Mouse (Mus musculus) urinary bladder, postnatal 0 days (tissue): ENCODE measurements around the gene Stab1. TPM values are rescaled to one million over a fixed set of nuclear protein-coding genes. Genes with fewer than 3 reads are reported as not detected.

Source experiments
- polyA plus RNA-seq: library from polyadenylated mRNA; unstranded; fragments of >200 nt; fragmentation: Nextera tagmentation; extraction: Ambion mirVana; gene quantifications from 2 replicates; pipeline ENCODE4 v1.2.1, GENCODE M21; 2015

Stab1 gene
- 29.5 and 44.3 TPM in 2 replicates for polyA plus RNA-seq

DNA sequence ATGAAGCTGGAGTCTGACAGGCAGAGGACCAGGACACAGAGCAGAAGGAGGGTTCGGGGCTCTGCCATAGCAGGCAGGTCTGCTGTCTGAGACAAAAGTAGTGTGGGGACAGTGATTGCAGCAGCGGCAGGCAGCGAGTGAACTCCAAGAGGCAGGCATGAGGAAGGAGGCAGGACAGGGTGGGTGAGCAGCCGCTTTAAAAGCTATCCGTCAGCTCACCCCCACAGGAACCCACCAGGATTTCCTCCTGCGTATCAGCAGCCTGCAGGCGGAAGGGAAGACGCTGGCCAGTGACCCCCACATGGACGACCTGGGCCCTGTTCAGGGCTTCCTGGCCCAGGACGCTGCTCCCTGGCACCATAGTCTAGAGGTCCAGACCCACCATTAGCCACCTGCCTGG, at the start of gene Stab1:
TSS of gene Stab1 (minus strand) at position 217 of the 400 bp plus-strand sequence.

DNA sequence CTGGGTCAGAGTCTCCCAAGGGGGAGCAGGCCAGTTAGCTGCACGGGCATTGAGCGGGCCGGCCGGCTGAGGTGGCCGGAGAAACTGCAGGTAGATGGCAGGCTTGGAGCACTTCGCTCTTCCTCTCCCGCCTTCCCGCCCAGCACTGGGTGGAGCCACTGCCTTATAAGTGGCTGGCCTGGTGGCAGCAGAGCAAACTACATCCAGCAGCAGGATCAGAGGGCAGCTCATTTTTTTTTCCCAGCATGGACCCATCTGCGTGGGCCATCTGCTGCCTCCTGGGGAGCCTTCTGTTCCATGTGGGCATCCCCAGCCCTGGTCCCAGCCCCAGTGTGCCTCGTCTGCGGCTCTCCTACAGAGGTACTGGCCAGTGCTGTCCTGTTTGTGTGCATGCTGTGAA, 49.2 kb upstream of the Stab1 start, which contains the start of gene Sema3g:
TSS of gene Sema3g (plus strand) at position 195 of the 400 bp plus-strand sequence.

GRCm38 (mm10) chr14:31216846-31217245, 48.4 kb upstream of the Stab1 start, which contains the start of gene Nisch:
Nisch (minus strand) TSS chr14:31216946.

DNA sequence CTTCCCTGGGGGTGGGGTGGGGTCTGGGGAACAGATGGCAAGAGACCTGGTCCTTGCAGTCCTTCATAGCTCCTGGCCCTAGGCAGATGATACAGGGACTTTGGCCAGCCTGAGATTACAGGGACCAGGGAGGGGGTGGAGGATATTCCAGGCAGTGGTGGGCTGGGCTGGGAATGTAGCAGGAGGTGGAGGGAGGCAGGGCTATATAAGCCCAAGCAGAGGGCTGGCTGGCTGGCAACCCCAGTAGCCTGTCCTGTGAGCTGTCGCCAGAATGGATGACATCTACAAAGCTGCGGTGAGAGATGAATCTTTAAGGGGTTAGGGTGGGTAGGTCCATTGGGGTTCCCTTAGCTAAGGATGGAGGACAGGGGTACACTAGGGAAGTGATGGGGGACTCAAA, 39.6 kb upstream of the Stab1 start, which contains the start of gene Tnnc1:
TSS of gene Tnnc1 (plus strand) at position 229 of the 400 bp plus-strand sequence.

DNA sequence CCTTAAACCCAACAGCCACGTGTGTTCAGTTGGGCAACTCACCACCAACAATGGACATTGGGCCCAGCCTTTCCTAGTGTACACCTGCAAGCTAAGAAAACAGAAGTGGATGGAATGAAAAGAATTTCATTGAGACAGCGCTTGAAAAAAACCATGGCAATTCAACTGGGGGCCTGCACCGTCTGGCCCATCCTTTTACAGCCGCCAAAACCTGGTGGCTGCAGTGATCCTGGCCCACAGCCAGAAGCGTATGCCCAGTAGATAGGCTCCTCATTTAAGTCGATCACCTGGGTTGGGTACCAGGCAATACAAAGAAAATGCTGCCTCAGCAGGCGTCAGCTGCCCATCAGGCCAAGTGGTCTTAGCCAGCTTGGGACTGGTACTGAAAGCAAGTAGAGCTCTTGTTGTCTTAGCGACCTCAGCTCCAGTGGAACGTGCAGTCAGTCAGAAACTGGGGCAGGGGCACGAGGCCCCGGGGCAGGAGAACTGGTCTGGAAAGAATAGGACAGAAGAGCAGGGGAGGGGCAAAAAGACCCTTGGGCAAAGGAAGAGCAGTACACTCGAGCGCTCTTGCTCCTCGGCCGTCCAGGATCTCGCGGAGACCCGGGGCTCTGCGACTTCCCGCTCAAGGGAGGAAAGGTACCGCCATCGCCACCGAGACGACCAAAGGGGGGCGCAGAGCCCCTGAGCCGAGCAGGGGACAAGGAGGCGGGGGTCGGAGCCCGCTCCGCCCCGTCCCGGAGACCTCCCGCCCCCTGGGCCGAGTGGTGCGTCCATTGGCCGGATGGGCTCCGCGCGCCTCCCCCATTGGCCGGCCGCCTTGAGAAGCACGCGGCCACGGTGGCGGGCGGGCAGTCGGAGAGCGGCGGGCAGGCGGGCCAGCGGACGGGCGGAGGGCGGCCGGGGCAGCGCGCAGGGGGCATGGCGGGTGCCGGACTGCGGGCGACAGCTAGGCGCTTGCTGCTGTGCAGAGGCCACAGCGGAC, 37.9 kb downstream of the Stab1 start, which contains the start of gene Nt5dc2:
TSS of gene Nt5dc2 (plus strand) at position 818 of the 985 bp plus-strand sequence.

GRCm38 (mm10) chr14:31128826-31129219, 39.6 kb downstream of the Stab1 start, which contains the start of gene Smim4:
Smim4 (minus strand) TSS chr14:31128956.

Other genes with a start within 250 kb of the Stab1 start
- gene Itih3, start 244.9 kb downstream of the Stab1 start, polyA plus RNA-seq: 1.9 and 3.1 TPM in 2 replicates
- 0.17 TPM in 1 of 2 replicates, not detected in the other for gene Itih1, start 225.4 kb downstream of the Stab1 start, polyA plus RNA-seq
- gene Nek4, start 217.3 kb downstream of the Stab1 start, polyA plus RNA-seq: 4.8 and 4.9 TPM in 2 replicates
- 40.3 and 49.5 TPM in 2 replicates for gene Glt8d1, start 167.2 kb downstream of the Stab1 start, polyA plus RNA-seq
- gene Spcs1, start 167.0 kb downstream of the Stab1 start, polyA plus RNA-seq: 525 and 564 TPM in 2 replicates
- 67.0 and 78.1 TPM in 2 replicates for gene Pbrm1, start 149.5 kb downstream of the Stab1 start, polyA plus RNA-seq
- 63.5 and 68.1 TPM in 2 replicates for gene Gnl3, start 149.5 kb downstream of the Stab1 start, polyA plus RNA-seq
- 56.9 and 62.9 TPM in 2 replicates for gene Smim4, start 39.7 kb downstream of the Stab1 start, polyA plus RNA-seq
- 51.1 and 53.6 TPM in 2 replicates for gene Nt5dc2, start 37.6 kb downstream of the Stab1 start, polyA plus RNA-seq
- gene Tnnc1, start 39.7 kb upstream of the Stab1 start, polyA plus RNA-seq: 15.4 and 16.1 TPM in 2 replicates
- 175 TPM in 2 replicates for gene Nisch, start 48.3 kb upstream of the Stab1 start, polyA plus RNA-seq
- 0.46 and 0.54 TPM in 2 replicates for gene Sema3g, start 49.2 kb upstream of the Stab1 start, polyA plus RNA-seq
- gene Phf7, start 82.7 kb upstream of the Stab1 start, polyA plus RNA-seq: 12.6 and 13.1 TPM in 2 replicates
- 29.7 and 30.1 TPM in 2 replicates for gene Bap1, start 82.8 kb upstream of the Stab1 start, polyA plus RNA-seq
- gene Dnah1, start 155.3 kb upstream of the Stab1 start, polyA plus RNA-seq: 1.5 and 1.7 TPM in 2 replicates
- 25.9 and 26.1 TPM in 2 replicates for gene Capn7, start 168.0 kb upstream of the Stab1 start, polyA plus RNA-seq